Mouse (Mus musculus): ENCODE measurements around the gene Tmprss5. TPM values are rescaled to one million over a fixed set of nuclear protein-coding genes. Genes with fewer than 3 reads are reported as not detected.

Gene Tmprss5
- total RNA-seq, 2 experiments from 2014 or later = 0.50 to 0.51 TPM

Other genes with a start within 250 kb of the Tmprss5 start
- gene Zbtb16, start 245.0 kb upstream of the Tmprss5 start, total RNA-seq (2021) = 10 to 100 TPM; 77.6 to 92.0 TPM
- 1 to 10 TPM; 4.4 to 7.1 TPM for gene Htr3a, start 170.2 kb upstream of the Tmprss5 start, total RNA-seq (2021)
- gene Htr3b, start 116.3 kb upstream of the Tmprss5 start, total RNA-seq (2021) = under 1 TPM in 1 of 2 experiments, not detected in 1; 0.22 TPM
- 1 to 10 TPM; 9.1 to 9.7 TPM for gene Usp28, start 95.9 kb upstream of the Tmprss5 start, total RNA-seq (2021)
- 10 to 100 TPM; 16.2 to 17.7 TPM for gene Zw10, start 25.6 kb upstream of the Tmprss5 start, total RNA-seq (2021)
- gene Gm4894, start 169.3 kb downstream of the Tmprss5 start, total RNA-seq (2021) = not detected